Mouse (Mus musculus): ENCODE data around the gene Cd59b. TPM values are rescaled to one million over a fixed set of nuclear protein-coding genes. Genes with fewer than 3 reads are reported as not detected.
"Not testable (repeated sequence)": the region's sequence is repeated elsewhere in the genome, so short reads cannot be mapped to it uniquely, and the experiment has no call there.

Cd59b gene
- polyA plus RNA-seq, 1 experiment from 2014 or later, result 11.6 TPM

- DNase-seq (ENCODE audit: low spot score) (no peak), ATAC-seq (replicated peaks; ENCODE audit: low FRiP score, low read depth) (no peak; the same call in 1 of the 2 replicates)
- no peak for TF ChIP-seq CTCF (IDR thresholded peaks at IDR 0.05; ENCODE audit: low read depth)
- Histone ChIP-seq H3K36me3 (ENCODE audit: insufficient read depth, low read length) (no peaks in the 10 kb centered on the region), H3K4me2 (ENCODE audit: low read length) (no peak overlapping the region), H3K9ac (ENCODE audit: low read depth, low read length) (no peak overlapping the region), H3K4me3 (replicated peaks; ENCODE audit: low read depth, low read length) (no peak overlapping the region), H3K27me3 (ENCODE audit: insufficient read depth, low read length) (no peaks in the 10 kb centered on the region), H3K9me3 (replicated peaks; ENCODE audit: low read length) (no peaks in the 10 kb centered on the region), H3K4me1 (replicated peaks; ENCODE audit: insufficient read depth, low read length) (no peaks in the 10 kb centered on the region), H3K27ac (no peak overlapping the region)
These were observed 12.8 kb downstream of the Cd59b start for GRCm38 (mm10) chr2:104082474-104082873.

- not testable (repeated sequence) for H3K4me3 ChIP-seq (replicated peaks; ENCODE audit: low read depth, low read length); H3K36me3 ChIP-seq (ENCODE audit: insufficient read depth, low read length); H3K9ac ChIP-seq (ENCODE audit: low read depth, low read length); H3K27ac ChIP-seq; H3K4me1 ChIP-seq (replicated peaks; ENCODE audit: insufficient read depth, low read length); ATAC-seq (replicated peaks; ENCODE audit: low FRiP score, low read depth); DNase-seq (ENCODE audit: low spot score); H3K4me2 ChIP-seq (ENCODE audit: low read length); H3K27me3 ChIP-seq (ENCODE audit: insufficient read depth, low read length); H3K9me3 ChIP-seq (replicated peaks; ENCODE audit: low read length)
These were observed 14.4 kb downstream of the Cd59b start for GRCm38 (mm10) chr2:104084027-104084426.

- H3K4me2 ChIP-seq (ENCODE audit: low read length); H3K9ac ChIP-seq (ENCODE audit: low read depth, low read length); H3K4me1 ChIP-seq (replicated peaks; ENCODE audit: insufficient read depth, low read length); DNase-seq (ENCODE audit: low spot score); H3K9me3 ChIP-seq (replicated peaks; ENCODE audit: low read length); H3K4me3 ChIP-seq (replicated peaks; ENCODE audit: low read depth, low read length); H3K27ac ChIP-seq; ATAC-seq (replicated peaks; ENCODE audit: low FRiP score, low read depth); H3K36me3 ChIP-seq (ENCODE audit: insufficient read depth, low read length); H3K27me3 ChIP-seq (ENCODE audit: insufficient read depth, low read length): not testable (repeated sequence)
- WGBS, result 50% methylated on average over 1 of the region's 1 CpGs
These were observed 17.9 kb downstream of the Cd59b start for GRCm38 (mm10) chr2:104087562-104087961.

- Histone ChIP-seq H3K4me2 (ENCODE audit: low read length) (no peak overlapping the region), H3K9ac (ENCODE audit: low read depth, low read length) (no peak overlapping the region), H3K4me1 (replicated peaks; ENCODE audit: insufficient read depth, low read length) (no peaks in the 10 kb centered on the region), H3K36me3 (ENCODE audit: insufficient read depth, low read length) (no peaks in the 10 kb centered on the region), H3K9me3 (replicated peaks; ENCODE audit: low read length) (no peaks in the 10 kb centered on the region), H3K4me3 (replicated peaks; ENCODE audit: low read depth, low read length) (no peak overlapping the region), H3K27ac (no peak overlapping the region), H3K27me3 (ENCODE audit: insufficient read depth, low read length) (no peaks in the 10 kb centered on the region)
- no peak for DNase-seq (ENCODE audit: low spot score)
- 64% methylated on average over 2 of the region's 2 CpGs for WGBS
- TF ChIP-seq CTCF (IDR thresholded peaks at IDR 0.05; ENCODE audit: low read depth), result no peak
- ATAC-seq (replicated peaks; ENCODE audit: low FRiP score, low read depth), result no peak
These were observed 23.7 kb downstream of the Cd59b start for GRCm38 (mm10) chr2:104093305-104093704.

GRCm38 (mm10) chr2:104095741-104096213 is 26.1 kb downstream of the Cd59b start, which contains the start of gene Cd59a:
TSS of gene Cd59a (plus strand) at chr2:104095801.
- Histone ChIP-seq H3K27ac (peak within 1 kb of the TSS; percentile 92), H3K36me3 (ENCODE audit: insufficient read depth, low read length) (no peaks in the 10 kb centered on the region), H3K27me3 (ENCODE audit: insufficient read depth, low read length) (no peaks in the 10 kb centered on the region), H3K4me1 (replicated peaks; ENCODE audit: insufficient read depth, low read length) (no peaks in the 10 kb centered on the region), H3K9ac (ENCODE audit: low read depth, low read length) (peak within 1 kb of the TSS; percentile 71), H3K4me2 (ENCODE audit: low read length) (peak within 1 kb of the TSS; percentile 88), H3K9me3 (replicated peaks; ENCODE audit: low read length) (no peaks in the 10 kb centered on the region), H3K4me3 (replicated peaks; ENCODE audit: low read depth, low read length) (peak within 1 kb of the TSS; percentile 47)
- ATAC-seq (replicated peaks; ENCODE audit: low FRiP score, low read depth) (peak; percentile 94), DNase-seq (ENCODE audit: low spot score) (peak; percentile 93)
- no peak for TF ChIP-seq CTCF (IDR thresholded peaks at IDR 0.05; ENCODE audit: low read depth)
- WGBS, result 4% methylated on average over 15 of the region's 15 CpGs

- Histone ChIP-seq H3K9me3 (replicated peaks; ENCODE audit: low read length) (no peaks in the 10 kb centered on the region), H3K27me3 (ENCODE audit: insufficient read depth, low read length) (no peaks in the 10 kb centered on the region), H3K36me3 (ENCODE audit: insufficient read depth, low read length) (no peaks in the 10 kb centered on the region), H3K27ac (peak overlapping the region; percentile 92), H3K4me2 (ENCODE audit: low read length) (peak overlapping the region; percentile 88), H3K4me1 (replicated peaks; ENCODE audit: insufficient read depth, low read length) (no peaks in the 10 kb centered on the region), H3K4me3 (replicated peaks; ENCODE audit: low read depth, low read length) (peak overlapping the region; percentile 47), H3K9ac (ENCODE audit: low read depth, low read length) (peak overlapping the region; percentile 71)
- ATAC-seq (replicated peaks; ENCODE audit: low FRiP score, low read depth), result 0 out of 2 replicates have a peak, but pooled peaks have one; percentile 23
- 15% methylated on average over 10 of the region's 10 CpGs for WGBS
- DNase-seq (ENCODE audit: low spot score), result no peak
- no peak for TF ChIP-seq CTCF (IDR thresholded peaks at IDR 0.05; ENCODE audit: low read depth)
These were observed 26.6 kb downstream of the Cd59b start for GRCm38 (mm10) chr2:104096256-104096655.

- not testable (repeated sequence) for H3K36me3 ChIP-seq (ENCODE audit: insufficient read depth, low read length); H3K4me3 ChIP-seq (replicated peaks; ENCODE audit: low read depth, low read length); H3K9me3 ChIP-seq (replicated peaks; ENCODE audit: low read length); ATAC-seq (replicated peaks; ENCODE audit: low FRiP score, low read depth); H3K4me1 ChIP-seq (replicated peaks; ENCODE audit: insufficient read depth, low read length); H3K9ac ChIP-seq (ENCODE audit: low read depth, low read length); DNase-seq (ENCODE audit: low spot score); H3K27me3 ChIP-seq (ENCODE audit: insufficient read depth, low read length); H3K27ac ChIP-seq
- 0 out of 2 replicates have a peak, but pooled peaks have one; percentile 3 for TF ChIP-seq CTCF (IDR thresholded peaks at IDR 0.05; ENCODE audit: low read depth)
- WGBS, result 71% methylated on average over 1 of the region's 1 CpGs
- peak overlapping the region; percentile 88 for H3K4me2 ChIP-seq (ENCODE audit: low read length)
These were observed 27.1 kb downstream of the Cd59b start for GRCm38 (mm10) chr2:104096796-104097195.

- not testable (repeated sequence) for DNase-seq (ENCODE audit: low spot score); H3K9me3 ChIP-seq (replicated peaks; ENCODE audit: low read length); H3K4me3 ChIP-seq (replicated peaks; ENCODE audit: low read depth, low read length); H3K4me1 ChIP-seq (replicated peaks; ENCODE audit: insufficient read depth, low read length); H3K9ac ChIP-seq (ENCODE audit: low read depth, low read length); H3K4me2 ChIP-seq (ENCODE audit: low read length); ATAC-seq (replicated peaks; ENCODE audit: low FRiP score, low read depth); H3K27ac ChIP-seq; H3K27me3 ChIP-seq (ENCODE audit: insufficient read depth, low read length); H3K36me3 ChIP-seq (ENCODE audit: insufficient read depth, low read length)
- WGBS, result 95% methylated on average over 4 of the region's 4 CpGs
These were observed 27.7 kb downstream of the Cd59b start for GRCm38 (mm10) chr2:104097396-104097795.

Data from kidney, postnatal 0 days (tissue).